Mouse (Mus musculus) CD4-positive helper T cell, adult 2 months (primary cell): ENCODE data around the gene Duox1.

Experiments
- DNase-seq: peaks from one replicate; pipeline ENCODE4 v3.0.0-alpha.2; 2012; ENCODE audit warnings: low read depth, missing footprints, low spot score

The Duox1 gene

DNA sequence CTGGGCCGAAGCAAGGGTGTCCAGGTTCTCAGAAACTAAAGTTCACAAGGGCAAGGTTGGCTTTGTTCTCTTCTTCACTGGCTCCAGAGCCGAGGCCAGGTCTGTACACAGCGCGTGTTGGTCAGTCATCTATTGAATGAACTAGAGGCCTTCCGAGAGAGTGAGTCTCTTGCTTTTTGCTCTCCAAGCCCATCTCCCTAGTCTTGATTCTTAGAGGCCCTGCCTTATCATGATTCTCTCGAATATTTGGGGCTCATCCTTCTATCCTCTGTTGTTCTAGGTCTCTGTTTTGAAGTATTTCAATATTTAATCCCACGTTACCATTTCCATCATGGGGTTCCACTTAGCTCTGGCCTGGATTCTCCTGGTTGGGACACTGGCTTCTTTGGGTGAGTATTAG is at the start of gene Duox1:
Gene Duox1 (plus strand): TSS at position 301 of the 400 bp plus-strand sequence.
- DNase-seq = no peak

DNA sequence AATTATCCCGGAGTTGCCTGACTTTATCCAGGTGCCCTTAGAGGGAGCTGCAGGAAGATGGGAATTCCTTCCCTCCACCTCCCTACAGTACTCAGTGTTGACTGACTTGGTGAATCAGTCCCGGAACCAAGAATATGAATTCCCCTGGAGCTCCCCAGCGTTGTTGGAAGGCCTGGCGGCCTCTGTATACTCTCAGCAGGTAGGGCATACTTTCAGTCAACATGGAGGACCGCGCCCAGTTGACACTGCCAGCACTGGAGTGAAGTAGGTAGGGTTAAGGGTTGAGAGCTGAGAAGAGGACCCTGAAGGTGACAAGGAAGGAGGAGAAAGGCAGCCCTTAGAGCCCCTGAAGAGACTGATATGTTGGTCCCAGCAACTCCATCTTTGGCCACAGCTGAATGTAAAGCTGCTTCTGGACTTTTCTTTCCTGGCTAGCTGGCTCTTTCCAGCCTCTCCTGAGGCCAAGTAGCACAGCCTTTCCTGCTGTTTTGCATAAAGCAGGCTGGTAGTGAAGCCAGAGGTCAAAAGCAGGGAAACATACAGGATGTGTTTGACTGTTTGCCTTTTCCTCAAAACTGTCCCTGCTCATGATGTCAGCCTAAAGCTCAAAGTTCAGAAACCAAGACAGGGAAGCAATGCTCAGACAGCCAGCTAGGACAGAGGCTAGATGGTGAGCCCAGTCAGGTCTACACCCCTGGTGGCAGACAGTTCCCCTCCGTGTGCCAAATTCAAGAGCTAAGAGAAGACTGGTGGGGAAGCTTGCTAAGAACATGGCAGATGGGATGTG is 48.9 kb upstream of the Duox1 start:
- no peak for DNase-seq

DNA sequence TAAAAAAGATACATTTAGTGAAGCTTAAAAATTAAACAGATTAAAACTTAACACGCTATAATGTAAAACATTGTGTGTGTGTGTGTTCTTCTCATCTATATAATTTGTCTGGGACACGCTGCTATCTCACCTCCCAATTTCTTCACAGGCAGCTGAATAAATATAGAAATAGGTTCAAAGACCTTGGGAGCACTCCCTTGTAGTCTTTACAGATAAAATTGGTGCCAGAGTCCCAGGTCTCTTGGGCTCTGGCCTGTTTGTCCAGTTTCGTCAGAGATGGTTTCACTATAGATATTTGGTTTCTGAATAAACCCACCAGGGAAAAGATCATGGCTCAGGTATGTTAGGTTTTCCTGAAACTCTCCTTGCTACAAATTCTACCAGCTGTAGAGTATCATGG is 36.7 kb upstream of the Duox1 start:
- DNase-seq = no peak

- no peak for DNase-seq
These were observed 31.4 kb upstream of the Duox1 start for GRCm38 (mm10) chr2:122284091-122284490.

DNA sequence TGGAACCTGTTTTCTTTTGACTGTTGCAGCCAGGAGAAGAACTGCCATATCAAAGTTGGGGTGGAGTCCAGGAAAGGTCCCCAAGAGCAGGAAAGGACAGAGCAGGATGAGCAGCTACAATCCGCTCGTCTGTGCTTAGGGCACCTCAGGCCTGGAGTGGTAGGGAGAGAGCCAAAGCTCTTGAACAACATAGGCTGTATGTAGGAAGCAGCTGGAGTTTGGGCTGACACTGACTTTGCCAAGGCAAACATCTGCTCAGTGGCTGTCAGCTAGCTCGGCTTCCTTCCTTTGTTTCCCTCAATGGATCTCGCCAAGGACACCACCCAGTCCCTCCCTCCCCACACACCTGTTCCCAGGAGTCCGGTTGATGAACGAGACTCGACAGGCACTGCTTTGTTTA is 29.3 kb upstream of the Duox1 start:
- DNase-seq = no peak

DNA sequence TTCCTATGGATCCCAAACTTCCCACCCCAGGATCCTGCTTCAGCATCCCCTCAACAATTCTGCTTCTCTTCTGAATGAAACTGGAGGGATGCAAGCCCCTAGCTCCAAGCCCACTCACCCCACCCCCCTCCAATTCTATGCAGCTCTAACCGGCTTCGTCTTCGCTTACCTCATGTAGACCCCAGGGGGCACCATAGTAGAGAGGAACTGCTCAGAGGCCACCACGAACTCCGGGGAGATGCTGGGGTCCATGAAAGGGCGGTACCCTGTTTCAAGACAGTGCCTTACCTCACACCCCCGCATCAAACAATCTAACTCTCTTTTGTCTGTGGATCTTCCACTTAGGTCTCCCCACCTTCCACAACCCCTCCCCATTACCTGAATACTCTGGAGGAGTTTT is 20.6 kb upstream of the Duox1 start:
- no peak for DNase-seq

DNA sequence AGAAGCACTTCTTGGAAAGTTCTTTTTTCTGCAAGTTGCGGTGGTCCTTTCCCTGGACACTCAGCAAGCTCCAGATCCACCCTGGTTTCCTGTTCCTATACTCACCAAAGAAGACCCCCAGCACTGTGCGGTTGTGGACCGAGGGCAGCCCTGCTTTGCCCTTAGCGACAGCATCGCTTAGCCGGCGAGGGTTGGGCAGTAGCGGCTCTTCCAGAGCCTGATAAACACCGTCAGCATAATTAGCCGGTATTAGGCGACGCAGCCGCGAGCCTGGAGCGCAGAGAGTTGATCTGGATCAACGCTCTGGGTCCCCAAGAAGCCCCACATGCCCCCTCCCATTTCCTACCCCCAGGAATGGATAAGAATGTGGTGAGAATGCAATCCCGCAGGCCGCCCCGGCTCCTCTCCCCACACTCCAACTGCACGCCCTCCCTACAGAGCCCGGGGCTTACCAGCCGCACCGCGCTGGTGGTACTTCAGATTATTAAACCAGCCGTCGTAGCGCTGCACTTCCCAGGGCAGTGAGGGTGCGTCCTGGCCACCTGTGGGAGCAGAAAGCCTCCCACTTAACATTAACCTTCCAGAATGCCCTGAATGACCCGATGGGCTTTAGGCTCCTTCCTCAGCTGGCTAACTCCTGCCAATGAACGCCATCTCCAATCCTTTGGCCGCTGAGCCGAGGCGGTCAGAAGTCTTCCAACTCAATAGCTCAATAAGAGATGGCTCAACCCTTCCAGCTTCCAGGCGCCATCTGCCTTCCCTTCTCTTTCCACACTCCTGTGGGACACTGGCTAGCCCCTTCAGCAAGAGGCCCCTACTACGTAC is 18.0 kb upstream of the Duox1 start:
- no peak for DNase-seq

GRCm38 (mm10) chr2:122298096-122298499 is 17.4 kb upstream of the Duox1 start, which contains the start of gene Duox2:
TSS of gene Duox2 (minus strand) at chr2:122298449.
- DNase-seq = no peak

DNA sequence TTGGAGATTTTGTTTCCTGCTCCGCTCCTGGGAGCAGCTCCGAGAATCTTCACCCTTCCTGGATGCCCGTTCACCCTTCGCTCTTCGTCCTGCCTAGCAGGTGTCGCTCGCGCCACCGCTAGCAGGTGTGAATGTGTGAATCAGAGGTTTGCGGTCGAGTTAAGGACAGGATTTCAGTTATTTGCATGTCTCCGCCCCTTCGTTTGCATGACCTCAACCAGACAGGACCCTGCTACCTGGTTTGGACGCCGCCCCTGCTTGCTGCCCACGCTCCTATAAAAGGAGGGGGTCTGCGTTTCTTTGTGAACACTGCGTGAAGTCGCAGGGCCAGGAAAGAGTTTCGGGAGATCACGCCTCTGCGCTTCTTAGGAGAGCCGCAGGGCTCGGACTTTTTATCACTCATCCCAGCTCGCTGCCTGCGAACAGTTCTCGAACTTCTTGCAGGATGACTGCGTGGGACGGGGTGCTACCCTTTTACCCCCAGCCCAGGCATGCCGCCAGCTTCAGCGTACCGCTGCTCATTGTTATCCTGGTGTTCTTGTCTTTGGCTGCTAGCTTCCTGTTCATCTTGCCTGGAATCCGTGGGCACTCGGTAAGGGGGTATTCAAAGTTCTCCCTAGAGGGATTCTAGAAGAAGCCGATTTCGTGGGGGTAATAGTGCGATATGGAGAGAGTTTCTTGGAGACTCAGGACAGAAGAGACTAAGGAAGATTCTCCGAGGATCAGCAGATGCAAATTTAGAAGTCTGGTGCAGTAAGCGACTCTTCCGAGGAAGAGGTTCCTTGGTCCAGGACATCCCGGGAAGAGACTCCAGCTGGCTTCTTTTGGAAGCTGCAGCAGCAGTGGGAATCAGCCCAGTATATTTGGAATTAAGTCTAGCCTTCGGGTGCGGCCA is 16.6 kb upstream of the Duox1 start, which contains the start of gene Duoxa2:
Gene Duoxa2 (plus strand): TSS at position 305 of the 895 bp plus-strand sequence.
- DNase-seq = peak; percentile 64

DNA sequence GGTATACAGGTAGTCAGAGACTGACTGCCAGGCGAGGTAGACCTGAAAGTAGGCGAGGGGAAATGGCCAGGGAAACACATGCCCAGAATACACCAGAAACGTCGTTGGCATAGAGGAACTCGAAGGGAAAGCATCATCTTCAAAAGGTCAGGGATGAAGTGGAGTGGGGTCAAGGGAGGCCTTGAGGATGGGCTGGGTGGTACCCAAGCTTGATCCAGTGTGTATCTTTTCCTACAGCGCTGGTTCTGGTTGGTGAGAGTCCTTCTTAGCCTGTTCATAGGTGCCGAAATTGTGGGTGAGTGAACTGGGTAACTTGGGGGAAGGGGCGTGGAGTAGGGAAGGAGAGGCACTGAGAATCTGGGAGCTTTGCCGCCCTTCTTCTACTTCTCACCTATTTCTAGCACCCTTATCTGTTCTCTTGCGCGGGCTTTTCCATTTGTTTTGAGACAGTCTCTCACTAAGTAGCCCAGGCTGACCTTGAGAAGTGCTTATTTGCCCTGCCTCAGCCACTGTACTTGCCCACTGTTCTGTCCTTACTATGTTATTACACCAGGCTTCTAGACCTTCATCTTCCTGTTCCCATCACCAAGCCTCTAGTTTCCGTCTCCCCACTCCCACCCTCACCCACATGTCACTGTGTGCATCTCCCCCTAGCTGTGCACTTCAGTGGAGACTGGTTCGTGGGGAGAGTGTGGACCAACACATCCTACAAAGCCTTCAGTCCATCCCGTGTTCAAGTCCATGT is 15.4 kb upstream of the Duox1 start:
- DNase-seq = no peak

- DNase-seq = no peak
These were observed 14.8 kb upstream of the Duox1 start for GRCm38 (mm10) chr2:122300656-122301020.

GRCm38 (mm10) chr2:122301081-122301920 is 14.2 kb upstream of the Duox1 start:
- peak; percentile 52 for DNase-seq

- DNase-seq = no peak
These were observed 13.4 kb upstream of the Duox1 start for GRCm38 (mm10) chr2:122301921-122302573.

- DNase-seq = peak; percentile 76
These were observed 12.8 kb upstream of the Duox1 start for GRCm38 (mm10) chr2:122302574-122303241.

- DNase-seq = no peak
These were observed 10.9 kb upstream of the Duox1 start for GRCm38 (mm10) chr2:122304544-122304943.

DNA sequence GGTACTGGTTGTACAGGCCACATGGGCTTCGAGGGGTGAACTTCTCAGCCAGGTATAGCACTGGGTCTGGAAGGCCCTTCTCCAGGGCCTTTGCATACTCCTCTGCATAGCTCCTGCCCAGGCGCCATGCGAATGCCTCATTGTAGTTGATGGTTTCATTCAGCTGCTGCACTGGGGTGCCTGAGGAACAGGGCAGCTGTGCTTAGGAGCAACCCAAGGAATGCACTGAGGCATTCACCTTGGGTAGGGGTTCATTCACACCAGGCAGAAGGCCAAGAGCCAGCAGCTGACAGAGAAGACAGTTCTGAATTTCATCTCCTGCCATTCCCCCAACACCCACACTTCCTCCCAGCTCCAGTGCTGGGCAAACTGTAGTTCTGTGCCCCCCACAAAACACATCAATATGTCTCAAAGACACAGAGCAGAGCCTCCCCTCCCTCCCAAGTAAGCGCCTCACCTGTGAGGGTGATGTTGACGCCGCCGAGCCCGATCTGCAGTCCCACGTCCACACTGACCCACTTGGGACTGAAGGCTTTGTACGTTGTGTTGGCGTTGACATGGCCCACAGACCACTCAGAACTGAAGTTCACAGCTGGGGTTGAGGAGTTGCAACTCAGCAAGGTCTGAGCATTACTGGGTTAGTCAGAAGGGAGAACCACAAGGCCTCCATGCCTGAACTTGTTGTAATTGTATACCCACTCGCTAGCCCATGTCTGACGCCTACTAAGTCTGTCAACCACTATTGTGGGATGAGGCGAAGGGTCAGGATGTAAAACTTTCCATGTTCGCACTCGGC is 10.2 kb upstream of the Duox1 start:
- DNase-seq = no peak

GRCm38 (mm10) chr2:122306184-122306583 is 9.3 kb upstream of the Duox1 start:
- DNase-seq = no peak

GRCm38 (mm10) chr2:122309647-122310046 is 5.8 kb upstream of the Duox1 start:
- no peak for DNase-seq
